Mouse (Mus musculus): ENCODE data around the gene Snx21. TPM values are rescaled to one million over a fixed set of nuclear protein-coding genes. Genes with fewer than 3 reads are reported as not detected.

Gene Snx21
- polyA plus RNA-seq, 1 experiment from 2014 or later: 24.0 TPM

- no peak for ATAC-seq (replicated peaks; ENCODE audit: low FRiP score)
- H3K9ac ChIP-seq: peak overlapping the region; percentile 79
- H3K4me3 ChIP-seq (replicated peaks): peak overlapping the region; percentile 93
- H3K27me3 ChIP-seq: no peaks in the 10 kb centered on the region
- peak overlapping the region; percentile 69 for H3K4me2 ChIP-seq
- peaks cover 32% of the 10 kb centered on the region for H3K4me1 ChIP-seq
- H3K36me3 ChIP-seq: peaks cover 41% of the 10 kb centered on the region
- no peak overlapping the region for H3K27ac ChIP-seq
- no peaks in the 10 kb centered on the region for H3K9me3 ChIP-seq (replicated peaks)
- 87% methylated on average over 16 of the region's 16 CpGs for WGBS
Observed at GRCm38 (mm10) chr2:164803201-164803920, 17.7 kb downstream of the Snx21 start.

GRCm38 (mm10) chr2:164803921-164804313 lies 18.3 kb downstream of the Snx21 start:
- Histone ChIP-seq H3K9me3 (replicated peaks) (no peaks in the 10 kb centered on the region), H3K36me3 (peaks cover 41% of the 10 kb centered on the region), H3K9ac (peak overlapping the region; percentile 79), H3K27me3 (no peaks in the 10 kb centered on the region), H3K4me1 (peaks cover 32% of the 10 kb centered on the region), H3K4me2 (peak overlapping the region; percentile 69), H3K4me3 (replicated peaks) (peak overlapping the region; percentile 93), H3K27ac (peak overlapping the region; percentile 91; the same call in 1 of the 2 replicates)
- ATAC-seq (replicated peaks; ENCODE audit: low FRiP score): no peak
- 55% methylated on average over 1 of the region's 1 CpGs for WGBS

GRCm38 (mm10) chr2:164804533-164805331 lies 19.1 kb downstream of the Snx21 start, which contains the start of the genes Acot8 and Zswim3:
Gene Acot8, minus strand, starts transcription at chr2:164804882.
Gene Zswim3, plus strand, starts transcription at chr2:164805098.
- Histone ChIP-seq H3K4me2 (peak within 1 kb of the TSS; percentile 89), H3K27me3 (no peaks in the 10 kb centered on the region), H3K4me3 (replicated peaks) (peak within 1 kb of the TSS; percentile 93), H3K4me1 (peaks cover 32% of the 10 kb centered on the region), H3K36me3 (peaks cover 37% of the 10 kb centered on the region), H3K9me3 (replicated peaks) (no peaks in the 10 kb centered on the region), H3K9ac (peak within 1 kb of the TSS; percentile 79), H3K27ac (peak within 1 kb of the TSS; percentile 91)
- WGBS: under 1% methylated on average over 47 of the region's 47 CpGs
- peak; percentile 96 for ATAC-seq (replicated peaks; ENCODE audit: low FRiP score)

- Histone ChIP-seq H3K36me3 (peaks cover 31% of the 10 kb centered on the region), H3K9me3 (replicated peaks) (no peaks in the 10 kb centered on the region), H3K4me3 (replicated peaks) (peak overlapping the region; percentile 93), H3K4me2 (peak overlapping the region; percentile 89), H3K27ac (peak overlapping the region; percentile 91), H3K9ac (peak overlapping the region; percentile 70), H3K27me3 (no peaks in the 10 kb centered on the region), H3K4me1 (peaks cover 32% of the 10 kb centered on the region)
- WGBS: 1% methylated on average over 21 of the region's 21 CpGs
- peak; percentile 73 for ATAC-seq (replicated peaks; ENCODE audit: low FRiP score)
Observed at GRCm38 (mm10) chr2:164805332-164805718, 19.7 kb downstream of the Snx21 start.

- no peak overlapping the region for H3K27ac ChIP-seq
- no peak for ATAC-seq (replicated peaks; ENCODE audit: low FRiP score)
Observed at GRCm38 (mm10) chr2:164806614-164807013, 21.0 kb downstream of the Snx21 start.

GRCm38 (mm10) chr2:164813557-164813956 lies 27.9 kb downstream of the Snx21 start:
- Histone ChIP-seq H3K4me3 (replicated peaks) (no peak overlapping the region), H3K9ac (no peak overlapping the region), H3K4me2 (no peak overlapping the region), H3K27me3 (no peaks in the 10 kb centered on the region), H3K27ac (no peak overlapping the region), H3K36me3 (peaks cover 13% of the 10 kb centered on the region; the same call in 1 of the 2 replicates), H3K9me3 (replicated peaks) (no peaks in the 10 kb centered on the region), H3K4me1 (peaks cover 7% of the 10 kb centered on the region)
- ATAC-seq (replicated peaks; ENCODE audit: low FRiP score): no peak
- WGBS: 40% methylated on average over 2 of the region's 2 CpGs

More at GRCm38 (mm10) chr2:164806614-164807013, 21.0 kb downstream of the Snx21 start:
- Histone ChIP-seq H3K9ac (no peak overlapping the region), H3K9me3 (replicated peaks) (no peaks in the 10 kb centered on the region), H3K36me3 (peaks cover 23% of the 10 kb centered on the region), H3K4me1 (peaks cover 32% of the 10 kb centered on the region), H3K27me3 (no peaks in the 10 kb centered on the region), H3K4me3 (replicated peaks) (no peak overlapping the region), H3K4me2 (no peak overlapping the region)
- 81% methylated on average over 7 of the region's 7 CpGs for WGBS

- Histone ChIP-seq H3K9ac (no peak overlapping the region), H3K9me3 (replicated peaks) (no peaks in the 10 kb centered on the region), H3K4me3 (replicated peaks) (no peak overlapping the region), H3K4me1 (peaks cover 7% of the 10 kb centered on the region), H3K36me3 (peaks cover 11% of the 10 kb centered on the region; the same call in 1 of the 2 replicates), H3K27me3 (no peaks in the 10 kb centered on the region), H3K27ac (no peak overlapping the region), H3K4me2 (no peak overlapping the region)
- no peak for ATAC-seq (replicated peaks; ENCODE audit: low FRiP score)
- 87% methylated on average over 5 of the region's 5 CpGs for WGBS
Observed at GRCm38 (mm10) chr2:164815348-164815747, 29.7 kb downstream of the Snx21 start.

GRCm38 (mm10) chr2:164815821-164816220 lies 30.2 kb downstream of the Snx21 start:
- H3K4me3 ChIP-seq (replicated peaks): no peak overlapping the region
- ATAC-seq (replicated peaks; ENCODE audit: low FRiP score): no peak
- no peak overlapping the region for H3K27ac ChIP-seq
- 91% methylated on average over 8 of the region's 8 CpGs for WGBS
- no peak overlapping the region for H3K9ac ChIP-seq
- H3K36me3 ChIP-seq: peaks cover 11% of the 10 kb centered on the region
- H3K27me3 ChIP-seq: no peaks in the 10 kb centered on the region
- no peak overlapping the region for H3K4me2 ChIP-seq
- H3K9me3 ChIP-seq (replicated peaks): no peaks in the 10 kb centered on the region
- peaks cover 7% of the 10 kb centered on the region for H3K4me1 ChIP-seq

- Histone ChIP-seq H3K27me3 (no peaks in the 10 kb centered on the region), H3K4me3 (replicated peaks) (no peak overlapping the region), H3K4me2 (no peak overlapping the region), H3K9me3 (replicated peaks) (no peaks in the 10 kb centered on the region), H3K4me1 (peaks cover 9% of the 10 kb centered on the region), H3K9ac (no peak overlapping the region), H3K27ac (no peak overlapping the region), H3K36me3 (peaks cover 21% of the 10 kb centered on the region)
- ATAC-seq (replicated peaks; ENCODE audit: low FRiP score): no peak
- 83% methylated on average over 6 of the region's 6 CpGs for WGBS
Observed at GRCm38 (mm10) chr2:164817206-164817605, 31.6 kb downstream of the Snx21 start.

- no peak overlapping the region for H3K4me2 ChIP-seq
- 60% methylated on average over 5 of the region's 5 CpGs for WGBS
- no peak for ATAC-seq (replicated peaks; ENCODE audit: low FRiP score)
- H3K9me3 ChIP-seq (replicated peaks): no peaks in the 10 kb centered on the region
- H3K27me3 ChIP-seq: no peaks in the 10 kb centered on the region
- H3K4me1 ChIP-seq: peaks cover 13% of the 10 kb centered on the region
- no peak overlapping the region for H3K27ac ChIP-seq
- H3K36me3 ChIP-seq: peaks cover 17% of the 10 kb centered on the region
- H3K4me3 ChIP-seq (replicated peaks): no peak overlapping the region
- H3K9ac ChIP-seq: no peak overlapping the region
Observed at GRCm38 (mm10) chr2:164817703-164818102, 32.1 kb downstream of the Snx21 start.

GRCm38 (mm10) chr2:164821060-164821459 lies 35.4 kb downstream of the Snx21 start:
- H3K27ac ChIP-seq: no peak overlapping the region
- no peaks in the 10 kb centered on the region for H3K9me3 ChIP-seq (replicated peaks)
- ATAC-seq (replicated peaks; ENCODE audit: low FRiP score): no peak
- H3K36me3 ChIP-seq: peaks cover 31% of the 10 kb centered on the region
- no peak overlapping the region for H3K4me3 ChIP-seq (replicated peaks)
- 85% methylated on average over 6 of the region's 6 CpGs for WGBS
- peaks cover 24% of the 10 kb centered on the region for H3K4me1 ChIP-seq
- H3K9ac ChIP-seq: no peak overlapping the region
- H3K4me2 ChIP-seq: no peak overlapping the region
- no peaks in the 10 kb centered on the region for H3K27me3 ChIP-seq

GRCm38 (mm10) chr2:164822636-164823165 lies 37.1 kb downstream of the Snx21 start, which contains the start of gene Zswim1:
Gene Zswim1, plus strand, starts transcription at chr2:164822686.
- Histone ChIP-seq H3K4me2 (peak within 1 kb of the TSS; percentile 57), H3K27me3 (no peaks in the 10 kb centered on the region), H3K9ac (peak within 1 kb of the TSS; percentile 61), H3K4me1 (peaks cover 21% of the 10 kb centered on the region), H3K4me3 (replicated peaks) (peak within 1 kb of the TSS; percentile 87), H3K36me3 (peaks cover 48% of the 10 kb centered on the region), H3K27ac (peak within 1 kb of the TSS; percentile 86), H3K9me3 (replicated peaks) (no peaks in the 10 kb centered on the region)
- under 1% methylated on average over 32 of the region's 32 CpGs for WGBS
- peak; percentile 99 for ATAC-seq (replicated peaks; ENCODE audit: low FRiP score)
